Mouse (Mus musculus) stomach, postnatal 0 days (tissue): ENCODE measurements around the gene Sapcd2. TPM values are rescaled to one million over a fixed set of nuclear protein-coding genes. Genes with fewer than 3 reads are reported as not detected.

Experiments used
- ATAC-seq: fragments of 200-750 bp; cut with Nextera tagmentation; 2 replicates; pipeline ENCODE4 v1.8.0; 2017; ENCODE audit not compliant: low FRiP score, low TSS enrichment
- DNase-seq: peaks from one replicate; pipeline ENCODE4 v3.0.0-alpha.2; 2016; ENCODE audit warnings: low spot score
- H3K27ac ChIP-seq: fragments of 300-500 bp; sonication (generic); replicated peaks from 2 replicates; pipeline ENCODE4 v1.5.1; 2014; ENCODE audit warnings: mild to moderate bottlenecking, control low read depth
- H3K27me3 ChIP-seq: fragments of 300-500 bp; sonication (generic); 2 replicates; pipeline ENCODE4 v1.6.1; 2014; ENCODE audit warnings: low read length; ENCODE audit not compliant: control insufficient read depth, insufficient read depth
- H3K36me3 ChIP-seq: fragments of 300-500 bp; sonication (generic); 2 replicates; pipeline ENCODE4 v1.6.1; 2014; ENCODE audit warnings: low read length, mixed read lengths; ENCODE audit not compliant: control insufficient read depth, insufficient read depth
- H3K4me1 ChIP-seq: fragments of 300-500 bp; sonication (generic); replicated peaks from 2 replicates; pipeline ENCODE4 v1.6.1; 2014; ENCODE audit warnings: antibody characterized with exemption; ENCODE audit not compliant: control insufficient read depth, insufficient read depth
- H3K4me2 ChIP-seq: fragments of 300-500 bp; sonication (generic); replicated peaks from 2 replicates; pipeline ENCODE4 v1.6.1; 2014; ENCODE audit warnings: low read depth, mild to moderate bottlenecking, control low read depth, moderate library complexity
- H3K4me3 ChIP-seq: fragments of 300-500 bp; sonication (generic); 2 replicates; pipeline ENCODE4 v1.5.1; 2014; ENCODE audit warnings: low read depth, low read length, control low read depth
- H3K9ac ChIP-seq: fragments of 300-500 bp; sonication (generic); 2 replicates; pipeline ENCODE4 v1.6.1; 2014; ENCODE audit warnings: mild to moderate bottlenecking, low read length, control low read depth, mixed read lengths
- H3K9me3 ChIP-seq: fragments of 300-500 bp; sonication (generic); 2 replicates; pipeline ENCODE4 v1.6.1; 2016; ENCODE audit warnings: low read length; ENCODE audit not compliant: control insufficient read depth
- CTCF ChIP-seq: IDR thresholded peaks from 2 replicates; pipeline ENCODE4 v1.5.1; 2016; ENCODE audit warnings: antibody characterized with exemption, low read depth, mild to moderate bottlenecking, moderate library complexity
- EP300 ChIP-seq: optimal IDR thresholded peaks from 2 replicates; pipeline ENCODE3; 2016; ENCODE audit warnings: antibody characterized with exemption
- WGBS: fragments of 180-500 bp; shearing (Covaris S2); extraction: QIAGEN DNeasy Blood & Tissue Kit; methylation state at CpG from one replicate; pipeline ENCODE4 v1.1.7; 2014; 5-methylcytosine and 5-hydroxymethylcytosine counted together
- polyA plus RNA-seq: library from polyadenylated mRNA; unstranded; fragments of >200 nt; fragmentation: Nextera tagmentation; extraction: Ambion mirVana; gene quantifications from 2 replicates; pipeline ENCODE4 v1.2.1, GENCODE M21; 2015

Gene Sapcd2
- polyA plus RNA-seq, 1 experiment from 2014 or later, result 16.6 TPM

DNA sequence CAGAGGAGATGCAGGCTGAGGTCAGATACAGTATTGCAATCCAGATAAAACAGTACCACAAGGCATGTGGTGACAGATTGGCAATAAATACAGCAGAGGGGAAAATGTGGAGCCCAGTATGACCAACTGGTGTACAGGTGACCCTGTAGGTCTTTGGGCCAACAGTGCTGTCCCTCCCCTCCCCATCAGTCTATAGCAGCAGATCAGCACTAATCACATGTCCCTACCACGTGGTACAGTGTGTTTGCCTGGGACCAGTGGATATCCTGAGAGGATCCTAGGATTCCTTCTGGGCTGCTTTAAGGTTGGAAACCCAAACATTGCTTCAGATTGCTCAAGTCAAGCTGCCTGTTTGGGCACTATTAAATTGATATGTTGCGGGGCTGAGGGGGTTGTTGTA lies 38.6 kb upstream of the Sapcd2 start:
- ATAC-seq (no peak), DNase-seq (no peak)
- peaks cover 18% of the 10 kb centered on the region; the same call in 1 of the 2 replicates for H3K36me3 ChIP-seq
- no peaks in the 10 kb centered on the region for H3K9me3 ChIP-seq
- H3K9ac ChIP-seq, result peak overlapping the region; percentile 71
- H3K4me2 ChIP-seq, result peak overlapping the region; percentile 75
- WGBS, result 78% methylated on average over 2 of the region's 2 CpGs
- H3K4me3 ChIP-seq, result peak overlapping the region; percentile 91
- H3K4me1 ChIP-seq, result peaks cover 3% of the 10 kb centered on the region; the same call in 1 of the 2 replicates
- H3K27ac ChIP-seq, result no peak overlapping the region
- no peaks in the 10 kb centered on the region for H3K27me3 ChIP-seq
- TF ChIP-seq EP300, result no peak
- TF ChIP-seq CTCF, result no peak

DNA sequence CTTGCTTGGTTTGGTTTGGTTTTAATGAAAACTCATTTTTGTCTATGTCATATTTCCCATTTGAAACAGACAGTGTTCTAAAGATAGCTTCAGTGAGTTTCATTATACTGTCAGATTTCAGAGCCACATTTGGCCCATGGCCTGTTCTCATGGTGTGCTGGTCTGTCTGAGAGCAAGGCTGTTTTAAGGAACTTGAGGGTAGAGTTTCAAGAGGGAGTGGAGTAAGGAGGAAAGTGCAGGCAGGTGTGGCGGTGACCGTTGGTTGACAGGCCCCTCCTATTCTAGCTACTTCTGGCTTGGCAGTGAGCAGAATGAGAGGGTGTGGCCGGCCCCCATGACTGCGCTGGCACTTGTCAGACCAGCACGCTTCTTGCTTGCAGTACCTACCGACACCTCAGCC lies 33.8 kb upstream of the Sapcd2 start:
- H3K4me3 ChIP-seq, result no peak overlapping the region
- H3K9ac ChIP-seq, result no peak overlapping the region
- DNase-seq (peak; percentile 39), ATAC-seq (peak; percentile 56)
- no peaks in the 10 kb centered on the region for H3K9me3 ChIP-seq
- no peak overlapping the region for H3K4me2 ChIP-seq
- WGBS, result 86% methylated on average over 6 of the region's 6 CpGs
- peaks cover 3% of the 10 kb centered on the region; the same call in 1 of the 2 replicates for H3K4me1 ChIP-seq
- TF ChIP-seq CTCF (no peak), EP300 (no peak)
- H3K27ac ChIP-seq, result no peak overlapping the region
- no peaks in the 10 kb centered on the region for H3K27me3 ChIP-seq
- peaks cover 30% of the 10 kb centered on the region for H3K36me3 ChIP-seq

DNA sequence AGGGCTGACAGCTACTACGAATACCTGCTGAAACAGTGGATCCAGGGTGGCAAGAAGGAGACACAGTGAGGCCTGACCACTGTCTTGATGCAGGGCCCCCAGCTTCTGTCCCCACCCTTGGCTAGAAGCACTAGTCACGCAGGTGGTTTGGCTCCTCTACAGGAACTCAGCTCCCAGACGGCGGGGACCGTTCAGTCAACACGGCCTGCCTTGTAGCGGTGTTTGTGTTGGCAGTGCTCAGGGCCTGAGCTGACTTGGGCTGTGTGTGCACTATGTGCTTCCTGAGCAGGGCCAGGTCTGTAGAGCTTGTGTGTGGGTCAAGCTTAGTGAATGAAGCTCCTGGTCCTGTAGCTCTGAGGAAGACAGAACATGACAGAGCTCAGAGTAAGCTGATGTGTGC lies 24.0 kb upstream of the Sapcd2 start:
- no peaks in the 10 kb centered on the region for H3K9me3 ChIP-seq
- 81% methylated on average over 7 of the region's 7 CpGs for WGBS
- no peak overlapping the region for H3K9ac ChIP-seq
- H3K36me3 ChIP-seq, result peaks cover 63% of the 10 kb centered on the region
- TF ChIP-seq CTCF, result no peak
- TF ChIP-seq EP300, result no peak
- H3K27ac ChIP-seq, result no peak overlapping the region
- ATAC-seq, result no peak
- no peak overlapping the region for H3K4me3 ChIP-seq
- no peak overlapping the region for H3K4me2 ChIP-seq
- DNase-seq, result no peak
- no peaks in the 10 kb centered on the region for H3K27me3 ChIP-seq
- no peaks in the 10 kb centered on the region for H3K4me1 ChIP-seq

DNA sequence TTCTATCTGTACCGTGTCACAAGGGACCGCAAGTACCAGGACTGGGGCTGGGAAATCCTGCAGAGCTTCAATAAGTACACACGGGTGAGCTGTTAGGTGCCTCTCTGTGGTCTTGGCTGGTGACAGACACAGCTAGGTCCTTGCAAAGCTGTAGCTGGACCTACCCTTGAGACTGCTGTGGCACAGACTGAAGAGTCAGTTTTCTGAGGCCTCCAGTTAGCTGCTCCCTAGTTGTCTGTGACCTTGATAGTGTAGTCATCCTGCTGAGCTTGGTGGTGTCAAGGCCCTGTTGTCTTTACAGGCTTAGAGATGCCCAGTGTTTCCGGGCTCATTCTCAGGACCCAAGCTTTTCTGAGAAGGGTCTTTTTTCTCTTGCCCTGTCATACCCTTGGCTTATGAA lies 22.6 kb upstream of the Sapcd2 start:
- no peak overlapping the region for H3K4me2 ChIP-seq
- no peak for DNase-seq
- WGBS, result 94% methylated on average over 4 of the region's 4 CpGs
- ATAC-seq, result no peak
- no peak overlapping the region for H3K9ac ChIP-seq
- no peaks in the 10 kb centered on the region for H3K27me3 ChIP-seq
- H3K4me1 ChIP-seq, result no peaks in the 10 kb centered on the region
- H3K27ac ChIP-seq, result no peak overlapping the region
- TF ChIP-seq CTCF, result no peak
- TF ChIP-seq EP300, result no peak
- H3K4me3 ChIP-seq, result no peak overlapping the region
- peaks cover 55% of the 10 kb centered on the region for H3K36me3 ChIP-seq
- no peaks in the 10 kb centered on the region for H3K9me3 ChIP-seq

DNA sequence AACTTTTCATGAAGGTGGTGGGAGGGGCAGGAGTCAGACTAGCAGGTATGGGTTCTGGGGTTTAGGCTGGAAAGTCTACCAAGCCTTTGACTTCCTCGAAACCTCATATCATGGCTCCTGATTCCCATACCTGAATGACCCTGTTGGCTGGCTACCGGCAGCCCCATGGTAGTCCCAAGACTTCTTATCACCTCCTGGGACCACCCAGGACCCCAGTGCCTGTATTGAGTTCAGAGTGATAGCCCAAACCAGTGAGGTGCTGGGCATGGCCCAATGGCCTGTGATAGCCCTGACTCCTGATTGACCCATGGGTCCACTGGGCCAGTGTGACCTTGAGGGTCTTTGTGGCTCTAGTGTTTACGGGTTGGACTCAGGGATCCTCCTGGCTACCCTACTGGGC lies 21.4 kb upstream of the Sapcd2 start:
- no peaks in the 10 kb centered on the region for H3K27me3 ChIP-seq
- DNase-seq, result no peak
- no peak overlapping the region for H3K4me3 ChIP-seq
- peaks cover 47% of the 10 kb centered on the region for H3K36me3 ChIP-seq
- ATAC-seq, result no peak
- peaks cover 3% of the 10 kb centered on the region for H3K4me1 ChIP-seq
- no peak overlapping the region for H3K27ac ChIP-seq
- no peak for TF ChIP-seq CTCF
- TF ChIP-seq EP300, result no peak
- no peak overlapping the region for H3K9ac ChIP-seq
- WGBS, result 98% methylated on average over 3 of the region's 3 CpGs
- no peaks in the 10 kb centered on the region for H3K9me3 ChIP-seq
- no peak overlapping the region for H3K4me2 ChIP-seq

DNA sequence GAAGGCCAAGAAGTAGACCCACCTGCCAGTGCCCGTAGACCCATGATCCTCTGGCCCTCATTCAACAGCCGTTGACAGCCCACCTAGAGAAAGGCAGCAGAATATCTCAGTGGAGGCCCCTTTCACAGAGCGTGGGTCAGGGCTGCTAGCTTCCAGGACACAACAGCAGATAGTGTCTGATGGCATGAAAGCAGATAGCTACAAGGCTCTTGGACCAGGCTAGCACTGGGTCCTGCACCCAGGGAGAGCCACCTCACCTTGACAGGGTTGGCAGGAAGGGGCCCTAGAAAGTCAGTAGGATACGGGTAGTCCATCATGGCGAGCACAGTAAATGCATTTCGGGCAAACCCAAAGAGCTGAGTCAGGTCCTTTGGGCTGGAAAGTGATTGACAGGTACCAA lies 17.9 kb upstream of the Sapcd2 start:
- Histone ChIP-seq H3K9ac (no peak overlapping the region), H3K9me3 (no peaks in the 10 kb centered on the region), H3K36me3 (peaks cover 26% of the 10 kb centered on the region), H3K4me1 (peaks cover 5% of the 10 kb centered on the region), H3K27ac (no peak overlapping the region), H3K4me3 (no peak overlapping the region), H3K4me2 (no peak overlapping the region), H3K27me3 (no peaks in the 10 kb centered on the region)
- DNase-seq (no peak), ATAC-seq (no peak)
- TF ChIP-seq CTCF (no peak), EP300 (no peak)
- WGBS, result 86% methylated on average over 6 of the region's 6 CpGs
